Mouse (Mus musculus) C2C12 (cell line): ENCODE measurements at regions not wholly inside any gene's neighbourhood (a gene's known extent, or its start where the extent isn't known, plus 50 kb on each side); places are given as distances from the start of the nearest gene placed in this dataset.

Source experiments
- H3K27me3 ChIP-seq: one replicate; pipeline ENCODE4 v1.6.1; 2011; ENCODE audit not compliant: control insufficient read depth, insufficient read depth, insufficient read length
- H3K36me3 ChIP-seq: one replicate; pipeline ENCODE4 v1.6.1; 2011; ENCODE audit not compliant: control insufficient read depth, insufficient read depth
- H3K4me3 ChIP-seq: one replicate; pipeline ENCODE4 v1.5.1; 2011; ENCODE audit warnings: mild to moderate bottlenecking, control low read depth; ENCODE audit not compliant: poor library complexity, insufficient read depth, severe bottlenecking
- H3K79me2 ChIP-seq: one replicate; pipeline ENCODE4 v1.6.1; 2011; ENCODE audit not compliant: control insufficient read depth, insufficient read depth
- H3K79me3 ChIP-seq: one replicate; pipeline ENCODE4 v1.6.1; 2011; ENCODE audit warnings: low read depth, control low read depth
- H3ac ChIP-seq: one replicate; pipeline ENCODE3; 2011; ENCODE audit warnings: low read depth; ENCODE audit not compliant: control insufficient read depth, insufficient read length
- CEBPB ChIP-seq: IDR thresholded peaks from one replicate; pipeline ENCODE4 v1.6.1; 2011; ENCODE audit warnings: low read depth, mild to moderate bottlenecking, control low read depth, moderate library complexity
- CTCF ChIP-seq: IDR thresholded peaks from one replicate; pipeline ENCODE4 v1.5.1; 2011; ENCODE audit not compliant: control insufficient read depth, insufficient read depth, insufficient read length
- FOSL1 ChIP-seq: IDR thresholded peaks from one replicate; pipeline ENCODE4 v1.8.0; 2011; ENCODE audit warnings: mild to moderate bottlenecking, low read length; ENCODE audit not compliant: poor library complexity, insufficient read depth, severe bottlenecking
- MAX ChIP-seq: IDR thresholded peaks from one replicate; pipeline ENCODE4 v1.6.1; 2011; ENCODE audit warnings: mild to moderate bottlenecking, control low read depth
- MYOD1 ChIP-seq: IDR thresholded peaks from one replicate; pipeline ENCODE4 v1.6.1; 2011; ENCODE audit warnings: low read depth; ENCODE audit not compliant: control insufficient read depth, insufficient read length
- MYOG ChIP-seq: IDR thresholded peaks from one replicate; pipeline ENCODE4 v1.6.1; 2011; ENCODE audit not compliant: control insufficient read depth, insufficient read length; ENCODE audit errors: extremely low read depth
- USF1 ChIP-seq: IDR thresholded peaks from one replicate; pipeline ENCODE4 v1.6.1; 2011; ENCODE audit warnings: low read depth, mild to moderate bottlenecking, control low read depth, moderate library complexity

DNA sequence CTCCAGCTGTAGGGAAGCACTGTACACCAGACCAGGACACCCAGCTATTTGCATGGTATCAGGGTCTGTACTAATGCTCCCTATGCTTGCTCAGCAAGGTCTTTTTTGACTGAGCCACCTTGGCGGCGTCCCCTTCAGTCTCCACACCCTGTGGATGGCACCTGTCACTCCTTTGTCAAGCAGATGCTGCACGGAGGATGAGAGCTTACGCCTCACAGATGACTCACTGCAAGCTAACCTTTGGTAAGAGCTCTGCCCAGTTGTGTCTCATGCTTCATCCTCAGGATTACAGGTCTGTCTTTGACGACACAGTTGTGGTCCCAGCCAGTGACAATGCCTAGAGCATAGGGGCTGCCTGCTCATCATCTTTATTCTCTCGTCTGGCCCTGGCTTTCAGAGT, 124.4 kb downstream of the Zfp706 start:
- TF ChIP-seq MYOG (no peak), USF1 (no peak), FOSL1 (peak; percentile 30), CTCF (no peak), MYOD1 (peak; percentile 97), CEBPB (no peak), MAX (peak; percentile 59)
- H3K4me3 ChIP-seq = no peak overlapping the region
- no peaks in the 10 kb centered on the region for H3K27me3 ChIP-seq
- no peaks in the 10 kb centered on the region for H3K36me3 ChIP-seq
- H3K79me3 ChIP-seq = no peaks in the 10 kb centered on the region
- H3K79me2 ChIP-seq = no peaks in the 10 kb centered on the region
- H3ac ChIP-seq = no peak overlapping the region

DNA sequence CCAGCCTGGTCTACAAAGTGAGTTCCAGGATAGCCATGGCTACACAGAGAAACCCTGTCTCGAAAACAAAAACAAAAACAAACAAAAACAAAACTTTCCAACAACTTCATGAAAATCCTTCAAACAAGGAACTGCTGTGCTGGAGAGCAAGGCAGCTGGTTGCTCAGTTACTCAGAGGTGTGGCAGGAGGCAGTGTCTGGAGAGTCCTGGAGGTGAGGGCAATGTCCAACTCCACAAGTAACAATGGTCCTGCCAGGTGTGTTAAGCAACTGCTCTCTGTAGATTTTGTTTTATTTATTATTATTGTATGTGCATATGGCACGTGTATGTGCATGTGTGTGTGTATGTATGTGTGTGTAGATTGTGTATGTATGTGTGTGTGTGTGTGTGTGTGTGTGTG, 126.0 kb downstream of the Zfp706 start:
- TF ChIP-seq MYOD1 = no peak
- TF ChIP-seq FOSL1 = no peak
- TF ChIP-seq MYOG = no peak
- no peak for TF ChIP-seq CTCF
- TF ChIP-seq MAX = no peak
- no peak for TF ChIP-seq CEBPB
- no peak for TF ChIP-seq USF1

DNA sequence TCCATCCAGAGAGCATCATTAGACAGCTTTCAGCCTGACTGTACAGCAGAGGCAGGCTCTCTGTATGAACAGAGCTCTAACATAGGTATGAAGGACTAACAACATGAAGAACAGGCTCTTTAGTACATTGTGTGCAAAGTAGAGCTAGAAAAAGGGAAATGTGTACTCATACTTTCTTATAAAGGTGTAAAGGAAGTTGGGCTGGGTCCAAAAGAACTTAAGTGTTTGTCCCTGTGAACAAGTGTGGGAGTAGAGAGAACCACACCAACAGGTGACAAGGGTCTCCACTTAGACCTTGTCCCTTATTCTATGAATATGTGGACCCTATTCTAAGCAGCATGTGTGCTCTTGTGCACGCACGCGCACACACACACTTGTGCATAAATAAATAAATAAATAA, 127.0 kb downstream of the Zfp706 start:
- Histone ChIP-seq H3K4me3 (no peak overlapping the region), H3K27me3 (no peaks in the 10 kb centered on the region), H3ac (no peak overlapping the region), H3K79me3 (no peaks in the 10 kb centered on the region), H3K36me3 (no peaks in the 10 kb centered on the region), H3K79me2 (no peaks in the 10 kb centered on the region)
- TF ChIP-seq CEBPB (no peak), MYOD1 (no peak), FOSL1 (no peak), MAX (no peak), CTCF (no peak), USF1 (no peak), MYOG (no peak)

More for the DNA sequence above, 126.0 kb downstream of the Zfp706 start:
- H3K27me3 ChIP-seq = no peaks in the 10 kb centered on the region
- no peaks in the 10 kb centered on the region for H3K79me3 ChIP-seq
- no peaks in the 10 kb centered on the region for H3K79me2 ChIP-seq
- no peak overlapping the region for H3K4me3 ChIP-seq
- no peaks in the 10 kb centered on the region for H3K36me3 ChIP-seq
- no peak overlapping the region for H3ac ChIP-seq

DNA sequence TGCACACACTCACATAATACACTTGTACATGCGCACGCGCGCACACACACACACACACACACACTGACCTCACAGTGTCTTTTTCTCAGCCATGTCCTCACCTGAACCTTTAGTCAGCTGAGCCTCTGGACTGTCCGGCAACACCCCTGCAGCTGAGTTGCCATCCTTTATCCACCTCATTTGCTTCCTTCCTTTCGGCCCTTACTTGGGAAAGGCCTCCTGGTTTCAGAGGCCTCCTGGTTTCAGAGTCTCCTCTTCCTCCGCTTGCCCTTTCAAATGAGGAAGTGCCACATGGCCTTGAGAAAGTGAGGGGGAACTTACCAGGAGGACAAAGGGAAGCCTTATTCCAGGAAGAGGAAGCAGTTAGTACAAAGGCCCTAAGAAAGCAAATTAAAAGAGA, 128.0 kb downstream of the Zfp706 start:
- H3K79me3 ChIP-seq = no peaks in the 10 kb centered on the region
- H3K27me3 ChIP-seq = no peaks in the 10 kb centered on the region
- TF ChIP-seq FOSL1 = no peak
- no peak for TF ChIP-seq MAX
- no peak for TF ChIP-seq CTCF
- TF ChIP-seq CEBPB = no peak
- no peak for TF ChIP-seq MYOG
- no peak for TF ChIP-seq USF1
- no peak for TF ChIP-seq MYOD1
- H3K4me3 ChIP-seq = no peak overlapping the region
- no peak overlapping the region for H3ac ChIP-seq
- H3K79me2 ChIP-seq = no peaks in the 10 kb centered on the region
- no peaks in the 10 kb centered on the region for H3K36me3 ChIP-seq

DNA sequence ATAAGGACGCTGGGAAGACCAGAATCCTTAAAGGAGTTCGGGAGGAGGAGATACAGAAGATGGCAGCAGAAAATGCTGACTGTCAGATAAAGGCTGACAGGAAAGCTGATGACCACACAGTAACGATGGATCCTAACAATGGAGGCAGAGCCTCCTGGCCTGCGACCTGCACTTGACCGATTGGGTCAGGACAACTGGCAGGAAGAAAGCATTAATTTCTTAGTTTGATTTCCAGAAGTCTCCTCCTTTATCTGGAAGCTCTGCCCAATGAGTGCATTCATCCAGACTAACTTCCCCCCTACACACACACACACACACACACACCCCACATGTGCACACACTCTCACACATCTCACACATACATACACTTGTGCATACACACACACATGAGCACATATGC, 128.6 kb downstream of the Zfp706 start:
- no peaks in the 10 kb centered on the region for H3K79me3 ChIP-seq
- no peaks in the 10 kb centered on the region for H3K79me2 ChIP-seq
- H3K36me3 ChIP-seq = no peaks in the 10 kb centered on the region
- H3ac ChIP-seq = no peak overlapping the region
- no peak overlapping the region for H3K4me3 ChIP-seq
- TF ChIP-seq MAX = no peak
- TF ChIP-seq USF1 = no peak
- TF ChIP-seq MYOG = no peak
- TF ChIP-seq FOSL1 = no peak
- TF ChIP-seq CEBPB = no peak
- TF ChIP-seq MYOD1 = no peak
- no peak for TF ChIP-seq CTCF
- no peaks in the 10 kb centered on the region for H3K27me3 ChIP-seq

DNA sequence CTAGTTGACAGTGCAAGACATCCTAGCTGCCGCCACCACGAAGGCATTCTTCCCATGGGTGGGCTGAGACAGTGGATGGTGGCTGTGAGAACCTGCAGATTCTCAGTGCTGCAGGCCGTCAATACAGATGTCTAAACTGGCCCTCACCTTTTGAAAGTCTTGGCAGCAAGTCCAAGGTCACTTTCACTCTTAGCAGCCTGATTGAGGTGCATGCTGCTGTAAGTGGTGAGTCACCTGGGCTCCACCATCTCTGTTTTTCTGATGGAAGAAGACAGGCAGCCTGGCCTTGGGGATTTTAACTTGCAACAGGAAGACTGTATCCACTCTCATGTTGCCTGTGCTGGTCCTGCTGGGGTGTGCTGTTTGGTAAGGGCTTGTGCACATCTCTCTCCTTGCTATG, 129.3 kb downstream of the Zfp706 start:
- TF ChIP-seq CEBPB = no peak
- TF ChIP-seq MYOG = no peak
- no peak for TF ChIP-seq CTCF
- no peak for TF ChIP-seq MYOD1
- TF ChIP-seq USF1 = no peak
- TF ChIP-seq FOSL1 = no peak
- no peak for TF ChIP-seq MAX
- Histone ChIP-seq H3K4me3 (no peak overlapping the region), H3K27me3 (no peaks in the 10 kb centered on the region), H3K36me3 (no peaks in the 10 kb centered on the region), H3K79me3 (no peaks in the 10 kb centered on the region), H3K79me2 (no peaks in the 10 kb centered on the region), H3ac (no peak overlapping the region)
